Mouse (Mus musculus): ENCODE data around the gene Bend5. TPM values are rescaled to one million over a fixed set of nuclear protein-coding genes. Genes with fewer than 3 reads are reported as not detected.
A peak's percentile ranks its signal among the peaks of the same experiment; 100 is the strongest.

Bend5 gene
- polyA plus RNA-seq, 1 experiment from 2014 or later: 39.9 TPM

DNA sequence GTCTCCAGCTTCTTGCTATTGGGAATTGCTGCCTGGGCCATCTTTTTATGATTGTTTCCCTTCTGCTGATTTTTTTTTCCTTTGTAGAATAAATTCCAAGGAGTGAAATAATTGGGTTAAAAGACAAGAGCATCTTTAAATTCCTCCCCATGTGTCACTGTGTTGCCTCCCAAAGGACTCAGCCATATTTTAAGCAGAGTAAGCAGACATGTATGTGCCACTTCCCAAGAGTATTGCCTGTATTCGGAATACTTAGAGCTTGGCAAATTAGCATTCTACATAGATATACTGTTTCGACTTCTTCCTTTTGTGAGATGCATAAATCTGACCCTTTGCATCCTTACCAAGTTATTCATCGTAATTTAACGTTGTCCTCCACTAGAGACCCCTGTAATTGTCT lies 53.0 kb downstream of the Bend5 start:
- no peak overlapping the region for H3K9ac ChIP-seq (ENCODE audit: low read length)
- ATAC-seq (ENCODE audit: low FRiP score) (no peak), DNase-seq (ENCODE audit: low spot score, missing footprints) (no peak)
- H3K4me1 ChIP-seq (ENCODE audit: control insufficient read depth, insufficient read depth, low read length): no peaks in the 10 kb centered on the region
- H3K36me3 ChIP-seq (ENCODE audit: control insufficient read depth, insufficient read depth, low read length): no peaks in the 10 kb centered on the region
- WGBS: 87% methylated on average over 4 of the region's 4 CpGs
- H3K4me2 ChIP-seq: no peak overlapping the region
- H3K4me3 ChIP-seq (ENCODE audit: low read depth, low read length): no peak overlapping the region
- H3K27ac ChIP-seq (ENCODE audit: low read depth, low read length): no peak overlapping the region
- no peaks in the 10 kb centered on the region for H3K9me3 ChIP-seq (ENCODE audit: control insufficient read depth, low read length)
- H3K27me3 ChIP-seq (ENCODE audit: control insufficient read depth, insufficient read depth, low read length): no peaks in the 10 kb centered on the region

GRCm38 (mm10) chr4:111469847-111470246 lies 55.0 kb downstream of the Bend5 start:
- H3K9me3 ChIP-seq (ENCODE audit: control insufficient read depth, low read length): no peaks in the 10 kb centered on the region
- whole genome bisulfite sequencing: 85% methylated on average over 2 of the region's 2 CpGs
- H3K4me1 ChIP-seq (ENCODE audit: control insufficient read depth, insufficient read depth, low read length): no peaks in the 10 kb centered on the region
- H3K9ac ChIP-seq (ENCODE audit: low read length): no peak overlapping the region
- H3K27ac ChIP-seq (ENCODE audit: low read depth, low read length): no peak overlapping the region
- no peak overlapping the region for H3K4me2 ChIP-seq
- H3K36me3 ChIP-seq (ENCODE audit: control insufficient read depth, insufficient read depth, low read length): no peaks in the 10 kb centered on the region
- DNase-seq (ENCODE audit: low spot score, missing footprints): no peak
- no peaks in the 10 kb centered on the region for H3K27me3 ChIP-seq (ENCODE audit: control insufficient read depth, insufficient read depth, low read length)
- no peak overlapping the region for H3K4me3 ChIP-seq (ENCODE audit: low read depth, low read length)
- ATAC-seq (ENCODE audit: low FRiP score): no peak

GRCm38 (mm10) chr4:111471726-111472125 lies 56.9 kb downstream of the Bend5 start:
- Histone ChIP-seq H3K4me2 (no peak overlapping the region), H3K4me3 (ENCODE audit: low read depth, low read length) (no peak overlapping the region), H3K9me3 (ENCODE audit: control insufficient read depth, low read length) (no peaks in the 10 kb centered on the region), H3K9ac (ENCODE audit: low read length) (no peak overlapping the region), H3K36me3 (ENCODE audit: control insufficient read depth, insufficient read depth, low read length) (no peaks in the 10 kb centered on the region), H3K27me3 (ENCODE audit: control insufficient read depth, insufficient read depth, low read length) (no peaks in the 10 kb centered on the region; the same call in 1 of the 2 replicates), H3K4me1 (ENCODE audit: control insufficient read depth, insufficient read depth, low read length) (no peaks in the 10 kb centered on the region), H3K27ac (ENCODE audit: low read depth, low read length) (no peak overlapping the region)
- ATAC-seq (ENCODE audit: low FRiP score) (no peak), DNase-seq (ENCODE audit: low spot score, missing footprints) (no peak)
- WGBS: 84% methylated on average over 3 of the region's 3 CpGs

GRCm38 (mm10) chr4:111472511-111472910 lies 57.7 kb downstream of the Bend5 start:
- no peak for DNase-seq (ENCODE audit: low spot score, missing footprints)
- Histone ChIP-seq H3K9me3 (ENCODE audit: control insufficient read depth, low read length) (no peaks in the 10 kb centered on the region), H3K36me3 (ENCODE audit: control insufficient read depth, insufficient read depth, low read length) (no peaks in the 10 kb centered on the region), H3K27me3 (ENCODE audit: control insufficient read depth, insufficient read depth, low read length) (no peaks in the 10 kb centered on the region; the same call in 1 of the 2 replicates), H3K4me2 (no peak overlapping the region), H3K4me3 (ENCODE audit: low read depth, low read length) (no peak overlapping the region), H3K27ac (ENCODE audit: low read depth, low read length) (no peak overlapping the region), H3K4me1 (ENCODE audit: control insufficient read depth, insufficient read depth, low read length) (no peaks in the 10 kb centered on the region), H3K9ac (ENCODE audit: low read length) (no peak overlapping the region)
- ATAC-seq (ENCODE audit: low FRiP score): no peak
- 85% methylated on average over 3 of the region's 3 CpGs for WGBS

DNA sequence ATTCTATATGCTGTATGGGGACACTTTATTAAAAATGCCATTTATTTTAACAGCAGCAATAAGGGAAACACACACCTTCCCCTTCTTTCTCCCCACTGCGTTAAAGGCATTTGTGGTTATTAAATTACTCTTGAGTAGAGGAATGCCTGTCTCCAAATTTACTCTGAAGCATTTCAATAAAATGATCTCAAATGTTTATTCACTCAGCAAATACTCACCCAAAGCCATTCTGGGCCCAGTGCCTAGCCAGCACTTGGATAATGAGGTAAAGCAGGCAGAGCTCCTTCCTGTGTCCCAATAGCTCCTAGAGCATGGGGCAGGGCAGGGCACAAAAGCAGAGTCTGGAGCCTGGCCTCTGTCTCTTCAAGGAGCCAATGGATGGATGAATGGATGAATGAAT lies 58.2 kb downstream of the Bend5 start:
- ATAC-seq (ENCODE audit: low FRiP score) (no peak), DNase-seq (ENCODE audit: low spot score, missing footprints) (no peak)
- H3K9me3 ChIP-seq (ENCODE audit: control insufficient read depth, low read length): no peaks in the 10 kb centered on the region
- no peak overlapping the region for H3K27ac ChIP-seq (ENCODE audit: low read depth, low read length)
- no peak overlapping the region for H3K4me3 ChIP-seq (ENCODE audit: low read depth, low read length)
- H3K36me3 ChIP-seq (ENCODE audit: control insufficient read depth, insufficient read depth, low read length): no peaks in the 10 kb centered on the region
- WGBS: 96% methylated on average over 1 of the region's 1 CpGs
- peaks cover 3% of the 10 kb centered on the region for H3K4me1 ChIP-seq (ENCODE audit: control insufficient read depth, insufficient read depth, low read length)
- no peak overlapping the region for H3K9ac ChIP-seq (ENCODE audit: low read length)
- no peaks in the 10 kb centered on the region; the same call in 1 of the 2 replicates for H3K27me3 ChIP-seq (ENCODE audit: control insufficient read depth, insufficient read depth, low read length)
- no peak overlapping the region for H3K4me2 ChIP-seq

GRCm38 (mm10) chr4:111475374-111475971 lies 60.7 kb downstream of the Bend5 start:
- H3K36me3 ChIP-seq (ENCODE audit: control insufficient read depth, insufficient read depth, low read length): no peaks in the 10 kb centered on the region
- H3K4me3 ChIP-seq (ENCODE audit: low read depth, low read length): no peak overlapping the region
- H3K27me3 ChIP-seq (ENCODE audit: control insufficient read depth, insufficient read depth, low read length): no peaks in the 10 kb centered on the region; the same call in 1 of the 2 replicates
- H3K4me1 ChIP-seq (ENCODE audit: control insufficient read depth, insufficient read depth, low read length): peaks cover 10% of the 10 kb centered on the region
- H3K4me2 ChIP-seq: no peak overlapping the region
- ATAC-seq (ENCODE audit: low FRiP score) (peak; percentile 78), DNase-seq (ENCODE audit: low spot score, missing footprints) (peak; percentile 88)
- H3K27ac ChIP-seq (ENCODE audit: low read depth, low read length): no peak overlapping the region
- no peaks in the 10 kb centered on the region for H3K9me3 ChIP-seq (ENCODE audit: control insufficient read depth, low read length)
- H3K9ac ChIP-seq (ENCODE audit: low read length): no peak overlapping the region
- WGBS: 44% methylated on average over 10 of the region's 10 CpGs

DNA sequence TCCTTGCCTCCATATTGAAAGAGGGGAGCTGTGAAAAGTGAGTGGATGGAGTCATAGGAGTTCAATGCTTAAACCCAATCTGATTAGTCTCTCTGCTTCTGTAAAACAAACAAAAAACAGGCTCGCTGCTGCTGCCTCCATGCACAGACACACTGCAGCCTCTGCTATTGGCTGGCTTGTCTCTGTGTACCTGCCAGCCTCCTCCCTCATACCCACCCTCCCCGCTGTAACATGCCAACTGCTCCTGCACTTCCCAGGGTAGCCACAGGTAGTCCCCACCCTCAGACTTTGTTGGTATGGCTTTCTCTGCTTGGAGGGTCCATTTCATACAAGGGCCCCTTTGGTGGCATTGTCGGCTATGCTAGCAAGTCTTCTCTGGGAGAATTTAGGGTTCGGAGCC lies 62.7 kb downstream of the Bend5 start:
- WGBS: 19% methylated on average over 4 of the region's 4 CpGs
- ATAC-seq (ENCODE audit: low FRiP score): no peak

GRCm38 (mm10) chr4:111483499-111483898 lies 68.7 kb downstream of the Bend5 start:
- Histone ChIP-seq H3K27me3 (ENCODE audit: control insufficient read depth, insufficient read depth, low read length) (no peaks in the 10 kb centered on the region), H3K4me2 (no peak overlapping the region), H3K27ac (ENCODE audit: low read depth, low read length) (no peak overlapping the region), H3K4me3 (ENCODE audit: low read depth, low read length) (no peak overlapping the region), H3K36me3 (ENCODE audit: control insufficient read depth, insufficient read depth, low read length) (no peaks in the 10 kb centered on the region), H3K9me3 (ENCODE audit: control insufficient read depth, low read length) (no peaks in the 10 kb centered on the region), H3K9ac (ENCODE audit: low read length) (no peak overlapping the region), H3K4me1 (ENCODE audit: control insufficient read depth, insufficient read depth, low read length) (peaks cover 2% of the 10 kb centered on the region)
- ATAC-seq (ENCODE audit: low FRiP score) (no peak), DNase-seq (ENCODE audit: low spot score, missing footprints) (no peak)
- WGBS: 87% methylated on average over 5 of the region's 5 CpGs

More for the DNA sequence above, 62.7 kb downstream of the Bend5 start:
- no peak overlapping the region for H3K4me3 ChIP-seq (ENCODE audit: low read depth, low read length)
- H3K27me3 ChIP-seq (ENCODE audit: control insufficient read depth, insufficient read depth, low read length): no peaks in the 10 kb centered on the region; the same call in 1 of the 2 replicates
- peaks cover 10% of the 10 kb centered on the region for H3K4me1 ChIP-seq (ENCODE audit: control insufficient read depth, insufficient read depth, low read length)
- no peaks in the 10 kb centered on the region for H3K9me3 ChIP-seq (ENCODE audit: control insufficient read depth, low read length)
- H3K27ac ChIP-seq (ENCODE audit: low read depth, low read length): no peak overlapping the region
- no peak overlapping the region for H3K4me2 ChIP-seq
- peak; percentile 54 for DNase-seq (ENCODE audit: low spot score, missing footprints)
- H3K36me3 ChIP-seq (ENCODE audit: control insufficient read depth, insufficient read depth, low read length): no peaks in the 10 kb centered on the region
- H3K9ac ChIP-seq (ENCODE audit: low read length): no peak overlapping the region

GRCm38 (mm10) chr4:111485189-111485588 lies 70.4 kb downstream of the Bend5 start:
- no peak overlapping the region for H3K9ac ChIP-seq (ENCODE audit: low read length)
- H3K9me3 ChIP-seq (ENCODE audit: control insufficient read depth, low read length): no peaks in the 10 kb centered on the region
- H3K27me3 ChIP-seq (ENCODE audit: control insufficient read depth, insufficient read depth, low read length): no peaks in the 10 kb centered on the region
- H3K4me2 ChIP-seq: no peak overlapping the region
- ATAC-seq (ENCODE audit: low FRiP score): 0 out of 2 replicates have a peak, but pooled peaks have one; percentile 16
- 68% methylated on average over 5 of the region's 5 CpGs for WGBS
- H3K27ac ChIP-seq (ENCODE audit: low read depth, low read length): no peak overlapping the region
- no peak for DNase-seq (ENCODE audit: low spot score, missing footprints)
- no peak overlapping the region for H3K4me3 ChIP-seq (ENCODE audit: low read depth, low read length)
- H3K36me3 ChIP-seq (ENCODE audit: control insufficient read depth, insufficient read depth, low read length): no peaks in the 10 kb centered on the region
- no peaks in the 10 kb centered on the region; the same call in 1 of the 2 replicates for H3K4me1 ChIP-seq (ENCODE audit: control insufficient read depth, insufficient read depth, low read length)

All from midbrain, embryonic 11.5 days (tissue).